Mouse (Mus musculus) testis, adult 2 months (tissue): ENCODE measurements around the gene Sox1. TPM values are rescaled to one million over a fixed set of nuclear protein-coding genes. Genes with fewer than 3 reads are reported as not detected.

Experiments used
- H3K27ac ChIP-seq: fragments of 200-500 bp; 2 replicates; pipeline ENCODE4 v1.5.1; 2012; ENCODE audit warnings: low read depth, low read length; ENCODE audit not compliant: control insufficient read depth, insufficient read depth
- H3K27me3 ChIP-seq: fragments of 200-500 bp; 2 replicates; pipeline ENCODE4 v1.6.1; 2012; ENCODE audit warnings: mild to moderate bottlenecking, low read length, moderate library complexity; ENCODE audit not compliant: control insufficient read depth, insufficient read depth
- H3K36me3 ChIP-seq: fragments of 200-500 bp; 2 replicates; pipeline ENCODE4 v1.6.1; 2012; ENCODE audit warnings: mild to moderate bottlenecking, low read length; ENCODE audit not compliant: control insufficient read depth, insufficient read depth
- H3K4me1 ChIP-seq: fragments of 200-500 bp; 2 replicates; pipeline ENCODE4 v1.6.1; 2012; ENCODE audit warnings: low read length; ENCODE audit not compliant: control insufficient read depth, insufficient read depth
- H3K4me3 ChIP-seq: fragments of 200-500 bp; 2 replicates; pipeline ENCODE4 v1.5.1; 2012; ENCODE audit warnings: low read depth, mild to moderate bottlenecking, low read length, moderate library complexity, mixed read lengths; ENCODE audit not compliant: control insufficient read depth
- CTCF ChIP-seq: fragments of 200-500 bp; IDR thresholded peaks from 2 replicates; pipeline ENCODE4 v1.5.1; 2012; ENCODE audit warnings: low read depth, mild to moderate bottlenecking, inconsistent platforms, low read length, moderate library complexity; ENCODE audit not compliant: control insufficient read depth, insufficient read depth, insufficient replicate concordance
- POLR2A ChIP-seq: fragments of 200-500 bp; IDR thresholded peaks from 2 replicates; pipeline ENCODE4 v1.6.1; 2012; ENCODE audit warnings: low read depth, mild to moderate bottlenecking, inconsistent platforms, low read length, moderate library complexity; ENCODE audit not compliant: control insufficient read depth
- polyA plus RNA-seq: library from polyadenylated mRNA; depleted of rRNA; stranded (reverse); fragments of >200 nt; gene quantifications from 2 replicates; pipeline ENCODE4 v1.2.3, GENCODE M21; 2012; rRNA removed

The Sox1 gene
- polyA plus RNA-seq, 1 experiment, result 0.91 TPM

- Histone ChIP-seq H3K27ac (no peak overlapping the region), H3K36me3 (no peaks in the 10 kb centered on the region)
Observed at GRCm38 (mm10) chr8:12439044-12439443, 43.9 kb downstream of the Sox1 start.

GRCm38 (mm10) chr8:12439846-12440245 lies 44.8 kb downstream of the Sox1 start:
- no peaks in the 10 kb centered on the region for H3K36me3 ChIP-seq
- no peak overlapping the region for H3K27ac ChIP-seq
- peaks cover 11% of the 10 kb centered on the region for H3K4me1 ChIP-seq
- no peak overlapping the region for H3K4me3 ChIP-seq
- no peaks in the 10 kb centered on the region for H3K27me3 ChIP-seq
- TF ChIP-seq POLR2A (no peak), CTCF (no peak)

More at GRCm38 (mm10) chr8:12439044-12439443, 43.9 kb downstream of the Sox1 start:
- no peak overlapping the region for H3K4me3 ChIP-seq
- TF ChIP-seq CTCF, result no peak
- TF ChIP-seq POLR2A, result no peak
- no peaks in the 10 kb centered on the region for H3K27me3 ChIP-seq
- H3K4me1 ChIP-seq, result peaks cover 11% of the 10 kb centered on the region

- Histone ChIP-seq H3K27ac (no peak overlapping the region), H3K4me1 (peaks cover 11% of the 10 kb centered on the region), H3K27me3 (no peaks in the 10 kb centered on the region), H3K4me3 (no peak overlapping the region), H3K36me3 (no peaks in the 10 kb centered on the region)
- no peak for TF ChIP-seq CTCF
- TF ChIP-seq POLR2A, result no peak
Observed at GRCm38 (mm10) chr8:12440997-12441396, 45.9 kb downstream of the Sox1 start.

- Histone ChIP-seq H3K27ac (no peak overlapping the region), H3K36me3 (no peaks in the 10 kb centered on the region), H3K4me1 (no peaks in the 10 kb centered on the region), H3K27me3 (no peaks in the 10 kb centered on the region), H3K4me3 (no peak overlapping the region)
- TF ChIP-seq CTCF (no peak), POLR2A (no peak)
Observed at GRCm38 (mm10) chr8:12445258-12445657, 50.2 kb downstream of the Sox1 start.

- Histone ChIP-seq H3K4me3 (no peak overlapping the region), H3K27ac (no peak overlapping the region), H3K4me1 (no peaks in the 10 kb centered on the region), H3K36me3 (no peaks in the 10 kb centered on the region), H3K27me3 (no peaks in the 10 kb centered on the region)
- TF ChIP-seq POLR2A (no peak), CTCF (no peak)
Observed at GRCm38 (mm10) chr8:12445926-12446680, 51.0 kb downstream of the Sox1 start.

Other genes with a start within 250 kb of the Sox1 start
- not detected in 2 replicates for gene A230072I06Rik, start 116.5 kb upstream of the Sox1 start, polyA plus RNA-seq
- gene Spaca7, start 177.7 kb downstream of the Sox1 start, polyA plus RNA-seq, result 101 and 184 TPM in 2 replicates